Mouse (Mus musculus) embryonic facial prominence, embryonic 10.5 days (tissue): ENCODE results near the gene Phf7. TPM values are rescaled to one million over a fixed set of nuclear protein-coding genes. Genes with fewer than 3 reads are reported as not detected.

ENCODE experiments used
- DNase-seq: peaks from one replicate; pipeline ENCODE4 v3.0.0-alpha.2; 2017; ENCODE audit warnings: low spot score
- H3K27ac ChIP-seq: fragments of 300-500 bp; sonication (generic); replicated peaks from 2 replicates; pipeline ENCODE4 v1.5.1; 2016; ENCODE audit warnings: mild to moderate bottlenecking
- H3K27me3 ChIP-seq: fragments of 300-500 bp; sonication (generic); replicated peaks from 2 replicates; pipeline ENCODE4 v1.6.1; 2016; ENCODE audit warnings: low read depth, mild to moderate bottlenecking; ENCODE audit not compliant: poor library complexity, severe bottlenecking
- H3K36me3 ChIP-seq: fragments of 300-500 bp; sonication (generic); replicated peaks from 2 replicates; pipeline ENCODE4 v1.6.1; 2016; ENCODE audit warnings: mild to moderate bottlenecking, moderate library complexity
- H3K4me1 ChIP-seq: fragments of 300-500 bp; sonication (generic); 2 replicates; pipeline ENCODE4 v1.6.1; 2016
- H3K4me3 ChIP-seq: fragments of 300-500 bp; sonication (generic); 2 replicates; pipeline ENCODE4 v1.5.1; 2016; ENCODE audit warnings: mild to moderate bottlenecking, moderate library complexity
- H3K9me3 ChIP-seq: fragments of 300-500 bp; sonication (generic); 2 replicates; pipeline ENCODE4 v1.6.1; 2016; ENCODE audit warnings: mild to moderate bottlenecking
- WGBS: fragments of 180-500 bp; shearing (Covaris S2); methylation state at CpG from one replicate; pipeline ENCODE4 v1.1.7; 2016; 5-methylcytosine and 5-hydroxymethylcytosine counted together
- polyA plus RNA-seq: library from polyadenylated mRNA; unstranded; fragments of >200 nt; fragmentation: Nextera tagmentation; extraction: Ambion mirVana; gene quantifications from 2 replicates; pipeline ENCODE4 v1.2.1, GENCODE M21; 2016

The Phf7 gene
- polyA plus RNA-seq, 1 experiment from 2014 or later = 12.8 TPM

- H3K27me3 ChIP-seq = no peaks in the 10 kb centered on the region
- H3K9me3 ChIP-seq = no peaks in the 10 kb centered on the region
- WGBS = 93% methylated on average over 3 of the region's 3 CpGs
- no peak for DNase-seq
- H3K4me3 ChIP-seq = no peak overlapping the region
- H3K4me1 ChIP-seq = no peaks in the 10 kb centered on the region
- H3K36me3 ChIP-seq = peaks cover 100% of the 10 kb centered on the region
- no peak overlapping the region for H3K27ac ChIP-seq
These were observed 61.8 kb downstream of the Phf7 start for GRCm38 (mm10) chr14:31189348-31189747.

GRCm38 (mm10) chr14:31188771-31189181, 62.3 kb downstream of the Phf7 start:
- Histone ChIP-seq H3K9me3 (no peaks in the 10 kb centered on the region), H3K4me3 (no peak overlapping the region), H3K27ac (no peak overlapping the region), H3K4me1 (no peaks in the 10 kb centered on the region), H3K36me3 (peaks cover 100% of the 10 kb centered on the region), H3K27me3 (no peaks in the 10 kb centered on the region)
- no peak for DNase-seq
- 90% methylated on average over 6 of the region's 6 CpGs for WGBS

Other genes starting within 250 kb of the Phf7 start
- 37.0 and 40.2 TPM in 2 replicates for gene Glt8d1, start 249.9 kb downstream of the Phf7 start, polyA plus RNA-seq
- 255 and 262 TPM in 2 replicates for gene Spcs1, start 249.6 kb downstream of the Phf7 start, polyA plus RNA-seq
- 153 and 163 TPM in 2 replicates for gene Pbrm1, start 232.2 kb downstream of the Phf7 start, polyA plus RNA-seq
- 149 and 151 TPM in 2 replicates for gene Gnl3, start 232.2 kb downstream of the Phf7 start, polyA plus RNA-seq
- gene Smim4, start 122.4 kb downstream of the Phf7 start, polyA plus RNA-seq = 62.3 and 63.3 TPM in 2 replicates
- 589 and 605 TPM in 2 replicates for gene Nt5dc2, start 120.3 kb downstream of the Phf7 start, polyA plus RNA-seq
- gene Stab1, start 82.7 kb downstream of the Phf7 start, polyA plus RNA-seq = 21.0 and 22.3 TPM in 2 replicates
- 3.0 and 6.2 TPM in 2 replicates for gene Tnnc1, start 43.0 kb downstream of the Phf7 start, polyA plus RNA-seq
- 476 and 493 TPM in 2 replicates for gene Nisch, start 34.4 kb downstream of the Phf7 start, polyA plus RNA-seq
- 0.76 and 0.79 TPM in 2 replicates for gene Sema3g, start 33.5 kb downstream of the Phf7 start, polyA plus RNA-seq
- 139 and 144 TPM in 2 replicates for gene Bap1, start 133 bp upstream of the Phf7 start, polyA plus RNA-seq
- gene Dnah1, start 72.6 kb upstream of the Phf7 start, polyA plus RNA-seq = 4.7 and 5.0 TPM in 2 replicates
- gene Capn7, start 85.3 kb upstream of the Phf7 start, polyA plus RNA-seq = 28.3 TPM in 2 replicates
- 26.3 and 30.2 TPM in 2 replicates for gene Sh3bp5, start 184.8 kb upstream of the Phf7 start, polyA plus RNA-seq
- 32.6 and 35.8 TPM in 2 replicates for gene Eaf1, start 243.1 kb upstream of the Phf7 start, polyA plus RNA-seq
- gene Mettl6, start 243.7 kb upstream of the Phf7 start, polyA plus RNA-seq = 79.1 and 86.2 TPM in 2 replicates